In genomic region chr13:112330919-112331681, GRCm38 (mm10) we compare ENCODE assay signal across 8 mouse cellular contexts. TPM values are rescaled to one million over a fixed set of nuclear protein-coding genes. Genes with fewer than 3 reads are reported as not detected.
A peak's percentile ranks its signal among the peaks of the same experiment; 100 is the strongest.
DNase-seq lines count a peak whose midpoint lies in the region; ATAC-seq and TF ChIP-seq lines count a peak whose summit lies in the region.

No protein-coding gene starts in this region.

- H3K27me3 ChIP-seq in lung, embryonic 14.5 days (ENCODE audit: insufficient read depth, low read length): no peaks in the 10 kb centered on the region
- H3K27me3 ChIP-seq in hindbrain, postnatal 0 days (ENCODE audit: insufficient read depth, low read length): no peaks in the 10 kb centered on the region
- H3K27me3 ChIP-seq in midbrain, embryonic 15.5 days (replicated peaks): no peaks in the 10 kb centered on the region

- TF ChIP-seq CTCF in lung, embryonic 14.5 days (IDR thresholded peaks at IDR 0.05; ENCODE audit: low read depth): no peak
- no peak for TF ChIP-seq CTCF in hindbrain, postnatal 0 days (IDR thresholded peaks at IDR 0.05; ENCODE audit: low read depth)

- peak; percentile 57 for DNase-seq in lung, embryonic 14.5 days
- DNase-seq in lung, postnatal 25 days (ENCODE audit: low spot score): no peak
- peak; percentile 69 for DNase-seq in fibroblast of lung, adult 2 months (ENCODE audit: low read depth)
- DNase-seq in hindbrain, postnatal 0 days (ENCODE audit: low spot score): peak; percentile 57
- no peak for DNase-seq in thymus, postnatal 0 days (ENCODE audit: low spot score)
- DNase-seq in adrenal gland, postnatal 10 days: no peak
- no peak for DNase-seq in urinary bladder, postnatal 10 days (ENCODE audit: low spot score)

- no peak overlapping the region for H3K9ac ChIP-seq in lung, embryonic 14.5 days
- 0 out of 2 replicates have a peak overlapping the region, but pooled peaks have one; percentile 7 for H3K9ac ChIP-seq in hindbrain, postnatal 0 days (replicated peaks; ENCODE audit: low read length)
- H3K9ac ChIP-seq in midbrain, embryonic 15.5 days: 0 out of 2 replicates have a peak overlapping the region, but pooled peaks have one; percentile 6

- 26% methylated on average over 8 of the region's 8 CpGs for WGBS in lung, embryonic 14.5 days
- 26% methylated on average over 8 of the region's 8 CpGs for WGBS in hindbrain, postnatal 0 days
- 27% methylated on average over 8 of the region's 8 CpGs for WGBS in midbrain, embryonic 15.5 days

- no peaks in the 10 kb centered on the region for H3K36me3 ChIP-seq in lung, embryonic 14.5 days (ENCODE audit: insufficient read depth)
- H3K36me3 ChIP-seq in hindbrain, postnatal 0 days (ENCODE audit: insufficient read depth, low read length): no peaks in the 10 kb centered on the region
- H3K36me3 ChIP-seq in midbrain, embryonic 15.5 days (replicated peaks): no peaks in the 10 kb centered on the region

- no peaks in the 10 kb centered on the region for H3K9me3 ChIP-seq in lung, embryonic 14.5 days (ENCODE audit: low read depth, low read length)
- H3K9me3 ChIP-seq in hindbrain, postnatal 0 days (ENCODE audit: low read length): no peaks in the 10 kb centered on the region
- H3K9me3 ChIP-seq in midbrain, embryonic 15.5 days: no peaks in the 10 kb centered on the region

- peak; percentile 86 for ATAC-seq in lung, embryonic 14.5 days (ENCODE audit: insufficient read depth)
- peak; percentile 89 for ATAC-seq in hindbrain, postnatal 0 days
- ATAC-seq in midbrain, embryonic 15.5 days (replicated peaks): peak; percentile 94

- peak overlapping the region; percentile 58; the same call in 1 of the 2 replicates for H3K27ac ChIP-seq in lung, embryonic 14.5 days (ENCODE audit: low read depth)
- H3K27ac ChIP-seq in hindbrain, postnatal 0 days: peak overlapping the region; percentile 79
- H3K27ac ChIP-seq in midbrain, embryonic 15.5 days: peak overlapping the region; percentile 85

- H3K4me3 ChIP-seq in lung, embryonic 14.5 days (ENCODE audit: low read depth, low read length): no peak overlapping the region
- no peak overlapping the region for H3K4me3 ChIP-seq in hindbrain, postnatal 0 days (ENCODE audit: low read length)
- H3K4me3 ChIP-seq in midbrain, embryonic 15.5 days: no peak overlapping the region

- H3K4me1 ChIP-seq in lung, embryonic 14.5 days (ENCODE audit: insufficient read depth): peaks cover 7% of the 10 kb centered on the region
- peaks cover 7% of the 10 kb centered on the region for H3K4me1 ChIP-seq in hindbrain, postnatal 0 days (ENCODE audit: insufficient read depth, low read length)
- peaks cover 25% of the 10 kb centered on the region for H3K4me1 ChIP-seq in midbrain, embryonic 15.5 days

- peak overlapping the region; percentile 12; the same call in 1 of the 2 replicates for H3K4me2 ChIP-seq in lung, embryonic 14.5 days
- peak overlapping the region; percentile 1 for H3K4me2 ChIP-seq in hindbrain, postnatal 0 days (ENCODE audit: low read depth, low read length)
- H3K4me2 ChIP-seq in midbrain, embryonic 15.5 days: peak overlapping the region; percentile 38

RNA-seq across cellular contexts. Expression of gene Ankrd55, which starts 42.8 kb away (rescaled TPM):
- 0.18 and 0.22 TPM in 2 replicates for polyA plus RNA-seq in lung, embryonic 14.5 days (2014; fragmentation: Nextera tagmentation; extraction: Ambion mirVana)
- 16.5 and 25.5 TPM in 2 replicates for total RNA-seq in hindbrain, postnatal 0 days (2014; rRNA removed)
- 12.0 and 12.4 TPM in 2 replicates for polyA plus RNA-seq in hindbrain, postnatal 0 days (2015; fragmentation: Nextera tagmentation; extraction: Ambion mirVana)
- polyA plus RNA-seq in midbrain, embryonic 15.5 days (2015; fragmentation: Nextera tagmentation; extraction: Ambion mirVana): 7.3 and 8.9 TPM in 2 replicates
- polyA plus RNA-seq in thymus, postnatal 0 days (2015; fragmentation: Nextera tagmentation; extraction: Ambion mirVana): 0.98 and 1.9 TPM in 2 replicates
- total RNA-seq in adrenal gland, postnatal 10 days (2021): 1 to 10 TPM; 2.3 to 3.7 TPM

Comparison
In these comparisons a context has a peak if more than half of its experiments do, and no peak if none do; other contexts are left out.
1. DNase-seq: peak in lung, embryonic 14.5 days (single experiment), fibroblast of lung, adult 2 months (single experiment) and hindbrain, postnatal 0 days (single experiment); none in lung, postnatal 25 days (single experiment), thymus, postnatal 0 days (single experiment), adrenal gland, postnatal 10 days (single experiment) and urinary bladder, postnatal 10 days (single experiment).
2. Peak in every context shown above with its lines, with median percentiles within 50 percentile points of each other: ATAC-seq, H3K27ac ChIP-seq and H3K4me2 ChIP-seq.